Mouse (Mus musculus) spleen, adult 2 months (tissue): ENCODE results near the gene Urah. TPM values are rescaled to one million over a fixed set of nuclear protein-coding genes. Genes with fewer than 3 reads are reported as not detected.

Experiments
- DNase-seq, 2 experiments: peaks; one replicate each; pipeline versions ENCODE4 v3.0.0 to v3.0.0-alpha.2; 2012 to 2021; ENCODE audit warnings: low spot score in 2 of 2, low read depth in 1 of 2
- H3K27ac ChIP-seq: fragments of 200-500 bp; 2 replicates; pipeline ENCODE4 v1.5.1; 2012; ENCODE audit warnings: low read length, inconsistent platforms; ENCODE audit not compliant: insufficient read depth
- H3K27me3 ChIP-seq: fragments of 200-500 bp; 2 replicates; pipeline ENCODE4 v1.6.1; 2012; ENCODE audit warnings: mild to moderate bottlenecking, moderate library complexity, low read length, inconsistent platforms; ENCODE audit not compliant: control insufficient read depth, insufficient read depth
- H3K36me3 ChIP-seq: fragments of 200-500 bp; 2 replicates; pipeline ENCODE4 v1.6.1; 2012; ENCODE audit warnings: mild to moderate bottlenecking, low read length, inconsistent platforms; ENCODE audit not compliant: control insufficient read depth, insufficient read depth
- H3K4me1 ChIP-seq: fragments of 200-500 bp; 2 replicates; pipeline ENCODE4 v1.6.1; 2011; ENCODE audit warnings: inconsistent platforms; ENCODE audit not compliant: control insufficient read depth, insufficient read depth, insufficient read length
- H3K4me3 ChIP-seq: fragments of 200-500 bp; 2 replicates; pipeline ENCODE4 v1.5.1; 2011; ENCODE audit warnings: mild to moderate bottlenecking, inconsistent platforms; ENCODE audit not compliant: insufficient read depth, insufficient read length; ENCODE audit errors: extremely low read depth
- CTCF ChIP-seq: fragments of 200-500 bp; IDR thresholded peaks from 2 replicates; pipeline ENCODE4 v1.5.1; 2011; ENCODE audit warnings: mild to moderate bottlenecking, inconsistent platforms; ENCODE audit not compliant: insufficient read depth, insufficient read length, insufficient replicate concordance; ENCODE audit errors: extremely low read depth
- POLR2A ChIP-seq: fragments of 200-500 bp; IDR thresholded peaks from 2 replicates; pipeline ENCODE4 v1.6.1; 2011; ENCODE audit warnings: low read depth, low read length, inconsistent platforms
- WGBS: fragments of 180-500 bp; shearing (Covaris S2); methylation state at CpG from one replicate; pipeline ENCODE4 v1.1.7; 2018; 5-methylcytosine and 5-hydroxymethylcytosine counted together
- polyA plus RNA-seq: library from polyadenylated mRNA; depleted of rRNA; stranded (reverse); fragments of >200 nt; gene quantifications from 2 replicates; pipeline ENCODE4 v1.2.3, GENCODE M21; 2012

Gene Urah
- polyA plus RNA-seq, 1 experiment: 1.1 TPM

- Histone ChIP-seq H3K4me3 (no peak overlapping the region), H3K36me3 (peaks cover 5% of the 10 kb centered on the region; the same call in 1 of the 2 replicates), H3K27me3 (no peaks in the 10 kb centered on the region), H3K27ac (no peak overlapping the region), H3K4me1 (peaks cover 10% of the 10 kb centered on the region; the same call in 1 of the 2 replicates)
- TF ChIP-seq POLR2A (no peak), CTCF (no peak)
- DNase-seq: no peak
- WGBS: 11% methylated on average over 4 of the region's 4 CpGs
Measured at GRCm38 (mm10) chr7:140874224-140874623, 39.4 kb downstream of the Urah start.

- WGBS: 30% methylated on average over 6 of the region's 6 CpGs
- Histone ChIP-seq H3K27me3 (no peaks in the 10 kb centered on the region), H3K27ac (no peak overlapping the region), H3K36me3 (peaks cover 4% of the 10 kb centered on the region; the same call in 1 of the 2 replicates), H3K4me1 (peaks cover 13% of the 10 kb centered on the region; the same call in 1 of the 2 replicates), H3K4me3 (no peak overlapping the region)
- peak in 1 of 2 experiments; percentile 28 for DNase-seq
- TF ChIP-seq CTCF (no peak), POLR2A (no peak)
Measured at GRCm38 (mm10) chr7:140877364-140877763, 42.5 kb downstream of the Urah start.

GRCm38 (mm10) chr7:140879355-140879754 is 44.5 kb downstream of the Urah start:
- Histone ChIP-seq H3K27ac (no peak overlapping the region), H3K4me3 (no peak overlapping the region), H3K27me3 (no peaks in the 10 kb centered on the region), H3K36me3 (0 out of 2 replicates have a peak, but pooled peaks cover 3% of the 10 kb centered on the region), H3K4me1 (peaks cover 13% of the 10 kb centered on the region; the same call in 1 of the 2 replicates)
- TF ChIP-seq CTCF (no peak), POLR2A (no peak)
- 6% methylated on average over 7 of the region's 7 CpGs for WGBS
- no peak for DNase-seq

GRCm38 (mm10) chr7:140880419-140880818 is 45.6 kb downstream of the Urah start:
- no peak overlapping the region for H3K27ac ChIP-seq
- 38% methylated on average over 3 of the region's 3 CpGs for WGBS
- H3K4me3 ChIP-seq: no peak overlapping the region
- H3K36me3 ChIP-seq: 0 out of 2 replicates have a peak, but pooled peaks cover 2% of the 10 kb centered on the region
- peaks cover 13% of the 10 kb centered on the region; the same call in 1 of the 2 replicates for H3K4me1 ChIP-seq
- TF ChIP-seq CTCF (no peak), POLR2A (no peak)
- no peak for DNase-seq
- H3K27me3 ChIP-seq: no peaks in the 10 kb centered on the region

GRCm38 (mm10) chr7:140880865-140881515 is 46.2 kb downstream of the Urah start:
- DNase-seq: no peak
- Histone ChIP-seq H3K4me1 (peaks cover 13% of the 10 kb centered on the region; the same call in 1 of the 2 replicates), H3K27ac (no peak overlapping the region), H3K4me3 (peak overlapping the region; percentile 26), H3K27me3 (no peaks in the 10 kb centered on the region), H3K36me3 (peaks cover 3% of the 10 kb centered on the region; the same call in 1 of the 2 replicates)
- TF ChIP-seq POLR2A (no peak), CTCF (no peak)
- 6% methylated on average over 8 of the region's 8 CpGs for WGBS

- DNase-seq: peak; percentile 87 to 95
- Histone ChIP-seq H3K27me3 (no peaks in the 10 kb centered on the region), H3K4me3 (peak within 1 kb of the TSS; percentile 82), H3K4me1 (peaks cover 13% of the 10 kb centered on the region; the same call in 1 of the 2 replicates), H3K27ac (peak within 1 kb of the TSS; percentile 71), H3K36me3 (peaks cover 6% of the 10 kb centered on the region)
- WGBS: under 1% methylated on average over 59 of the region's 59 CpGs
- TF ChIP-seq CTCF (no peak), POLR2A (peak; percentile 33; the same call in 1 of the 2 replicates)
Measured at GRCm38 (mm10) chr7:140881696-140882468, 47.1 kb downstream of the Urah start, which contains the start of the genes Psmd13 and Sirt3. Psmd13 (plus strand) TSS chr7:140881968. Sirt3 (minus strand) TSS chr7:140882309.
